Mouse (Mus musculus): ENCODE measurements around the gene Hmga1. TPM values are rescaled to one million over a fixed set of nuclear protein-coding genes. Genes with fewer than 3 reads are reported as not detected.

The Hmga1 gene
- polyA plus RNA-seq, 1 experiment from 2014 or later: 132 TPM

DNA sequence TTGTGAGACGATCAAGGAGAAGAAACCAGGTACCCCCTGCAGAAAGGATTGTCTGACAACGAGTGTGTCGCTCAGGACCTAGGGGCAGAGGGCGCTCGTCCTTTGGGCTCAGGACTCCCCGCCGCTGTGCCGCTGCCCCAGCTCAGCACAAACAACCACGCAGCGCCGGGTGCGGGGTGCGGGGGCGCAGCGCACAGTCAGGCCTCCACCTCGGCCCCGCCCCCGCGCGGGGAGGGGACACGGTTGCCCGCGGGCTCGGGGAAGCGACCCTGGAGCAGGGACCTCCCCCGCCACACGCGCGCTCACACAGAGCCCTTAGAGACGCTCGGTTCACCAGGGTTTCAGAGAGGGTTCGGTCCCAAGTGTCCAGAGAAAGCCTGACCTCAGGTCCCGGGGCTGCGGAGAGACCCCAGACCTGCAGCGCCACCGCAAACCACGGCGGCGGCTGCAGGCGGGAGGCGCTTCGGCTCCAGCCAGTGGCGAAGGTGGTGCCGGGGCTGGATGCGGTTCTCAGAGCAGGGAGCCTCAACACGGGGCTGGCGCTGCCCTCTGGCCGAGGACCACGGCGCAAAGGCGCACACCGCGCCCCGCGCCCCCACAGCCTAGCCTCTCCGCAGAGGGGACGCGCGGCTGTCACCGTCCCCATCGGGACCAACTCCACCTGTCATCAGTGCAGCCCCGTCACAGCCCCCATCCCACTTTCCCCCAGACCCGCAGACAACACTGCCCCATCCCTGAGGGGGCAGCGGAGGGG lies 44.3 kb upstream of the Hmga1 start:
- Histone ChIP-seq H3K27ac (ENCODE audit: low read depth, low read length) (peak overlapping the region; percentile 48; the same call in 1 of the 2 replicates), H3K4me1 (ENCODE audit: control insufficient read depth, insufficient read depth, low read length) (peaks cover 12% of the 10 kb centered on the region), H3K27me3 (replicated peaks; ENCODE audit: control insufficient read depth, insufficient read depth, low read length) (peaks cover 40% of the 10 kb centered on the region), H3K4me3 (ENCODE audit: low read depth, low read length) (peak overlapping the region; percentile 58), H3K9ac (ENCODE audit: low read length) (peak overlapping the region; percentile 72), H3K4me2 (ENCODE audit: low read length) (peak overlapping the region; percentile 97), H3K9me3 (replicated peaks; ENCODE audit: control insufficient read depth, low read length) (no peaks in the 10 kb centered on the region), H3K36me3 (ENCODE audit: control insufficient read depth, insufficient read depth, low read length) (no peaks in the 10 kb centered on the region)
- DNase-seq (ENCODE audit: low spot score) (peak; percentile 36), ATAC-seq (peak; percentile 49)
- WGBS: under 1% methylated on average over 61 of the region's 64 CpGs

DNA sequence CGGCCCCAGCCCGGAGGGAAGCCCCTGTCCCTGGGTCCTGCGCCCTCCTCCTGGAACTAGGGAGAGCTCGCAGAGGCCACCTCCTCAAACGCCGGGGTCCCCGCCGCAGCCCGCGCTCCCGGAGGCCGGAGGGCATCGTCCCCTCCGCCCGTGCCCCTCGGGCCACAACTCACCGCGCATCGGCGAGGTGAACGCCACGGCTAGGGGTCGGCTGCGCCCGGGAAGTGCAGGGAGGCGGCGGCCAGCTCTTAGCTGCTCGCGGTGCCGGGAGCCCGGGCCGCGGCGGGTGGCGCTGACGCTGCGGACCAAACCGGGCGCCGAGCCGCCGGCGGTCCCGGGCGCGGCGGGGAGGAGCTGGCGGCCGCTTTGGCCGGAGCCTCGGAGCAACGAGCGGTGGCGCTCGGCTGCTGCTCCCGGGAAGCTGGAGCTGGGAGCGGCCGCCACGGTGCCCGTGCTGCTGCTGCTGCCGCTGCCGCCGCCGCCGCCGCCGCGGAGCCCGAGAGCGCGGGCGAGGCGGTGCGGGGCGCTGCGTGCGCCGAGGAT lies 43.6 kb upstream of the Hmga1 start:
- under 1% methylated on average over 65 of the region's 78 CpGs for WGBS
- ATAC-seq: 0 out of 2 replicates have a peak, but pooled peaks have one; percentile 11
- Histone ChIP-seq H3K36me3 (ENCODE audit: control insufficient read depth, insufficient read depth, low read length) (no peaks in the 10 kb centered on the region), H3K27ac (ENCODE audit: low read depth, low read length) (no peak overlapping the region; the same call in 1 of the 2 replicates), H3K4me3 (ENCODE audit: low read depth, low read length) (peak overlapping the region; percentile 58), H3K9me3 (replicated peaks; ENCODE audit: control insufficient read depth, low read length) (no peaks in the 10 kb centered on the region), H3K4me2 (ENCODE audit: low read length) (peak overlapping the region; percentile 97), H3K9ac (ENCODE audit: low read length) (peak overlapping the region; percentile 72), H3K4me1 (ENCODE audit: control insufficient read depth, insufficient read depth, low read length) (peaks cover 12% of the 10 kb centered on the region), H3K27me3 (replicated peaks; ENCODE audit: control insufficient read depth, insufficient read depth, low read length) (peaks cover 40% of the 10 kb centered on the region)
- no peak for DNase-seq (ENCODE audit: low spot score)

DNA sequence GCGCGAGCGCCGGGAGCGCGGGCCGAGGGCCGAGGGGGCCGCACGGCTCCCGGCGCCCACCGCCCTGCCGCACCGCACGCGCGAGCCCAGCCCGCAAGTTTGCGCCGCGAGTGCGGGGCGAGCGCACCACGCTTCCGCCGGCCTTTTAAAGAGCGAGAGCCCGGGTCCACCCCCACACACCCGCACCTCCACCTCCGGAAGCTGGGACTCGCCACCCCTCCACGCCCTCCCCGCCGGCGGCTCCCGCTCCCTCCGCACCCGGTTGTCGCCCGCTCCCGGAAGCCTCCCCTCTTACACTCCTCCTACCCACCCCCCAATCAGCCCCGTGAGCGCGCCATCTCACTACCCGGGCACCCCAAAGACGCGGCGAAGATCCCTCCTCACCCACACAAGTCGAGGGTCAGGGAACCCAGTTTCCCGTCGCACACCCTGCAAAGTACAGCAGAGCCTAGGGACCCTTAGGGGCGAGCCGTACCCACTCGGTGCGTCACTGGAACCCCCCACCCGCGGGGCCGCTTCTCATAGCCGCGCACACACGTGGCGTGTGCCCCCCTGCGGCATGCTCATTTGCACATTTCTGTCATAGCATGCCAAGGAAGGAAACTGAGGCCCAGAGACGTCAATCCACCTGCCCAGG lies 42.9 kb upstream of the Hmga1 start:
- no peak overlapping the region for H3K27ac ChIP-seq (ENCODE audit: low read depth, low read length)
- H3K36me3 ChIP-seq (ENCODE audit: control insufficient read depth, insufficient read depth, low read length): no peaks in the 10 kb centered on the region
- H3K27me3 ChIP-seq (replicated peaks; ENCODE audit: control insufficient read depth, insufficient read depth, low read length): peaks cover 40% of the 10 kb centered on the region
- H3K4me3 ChIP-seq (ENCODE audit: low read depth, low read length): peak overlapping the region; percentile 58
- H3K9ac ChIP-seq (ENCODE audit: low read length): peak overlapping the region; percentile 72
- H3K4me2 ChIP-seq (ENCODE audit: low read length): peak overlapping the region; percentile 97
- H3K4me1 ChIP-seq (ENCODE audit: control insufficient read depth, insufficient read depth, low read length): peaks cover 12% of the 10 kb centered on the region
- H3K9me3 ChIP-seq (replicated peaks; ENCODE audit: control insufficient read depth, low read length): no peaks in the 10 kb centered on the region
- ATAC-seq (0 out of 2 replicates have a peak, but pooled peaks have one; percentile 19), DNase-seq (ENCODE audit: low spot score) (no peak)
- under 1% methylated on average over 37 of the region's 66 CpGs for WGBS

DNA sequence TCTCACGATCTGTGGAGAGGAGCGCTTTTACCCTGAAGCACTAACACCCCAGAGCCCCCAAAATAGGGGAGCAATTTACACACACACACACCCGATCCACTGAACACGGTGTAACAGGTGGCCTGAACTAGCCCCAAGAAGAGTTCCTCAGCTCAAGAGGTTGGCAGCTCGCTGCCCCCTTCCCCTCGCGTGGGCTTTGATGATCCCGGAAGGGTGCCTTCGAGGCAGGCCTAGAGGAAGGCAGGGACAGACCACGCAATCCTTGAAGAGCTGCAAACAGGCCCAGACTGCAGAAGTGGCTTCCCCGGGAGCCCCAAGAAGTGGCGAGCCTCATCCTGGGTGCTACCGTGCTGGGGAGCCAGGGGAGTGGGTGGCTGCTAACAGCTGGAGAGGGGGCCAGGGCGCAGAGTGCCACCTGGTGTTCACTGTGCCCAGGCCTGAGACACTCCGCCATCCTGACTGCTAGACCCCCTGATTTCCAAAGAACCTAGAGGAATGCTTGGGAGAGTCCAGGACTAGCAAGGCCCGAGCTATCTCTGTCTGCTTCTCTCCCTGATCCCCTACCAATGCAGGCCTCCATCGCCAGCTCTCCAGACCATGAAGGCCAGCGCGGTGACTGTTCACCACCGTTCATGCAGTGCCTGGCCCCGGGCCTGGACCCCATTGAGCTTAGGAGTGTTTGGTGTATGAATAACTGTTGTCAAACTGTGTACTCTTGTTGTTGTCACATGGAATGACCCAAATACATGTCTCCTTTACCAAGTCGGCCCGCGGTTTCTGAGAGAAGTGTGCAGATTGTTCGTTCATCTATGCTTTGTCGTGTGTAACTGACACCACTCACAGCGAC lies 42.2 kb upstream of the Hmga1 start:
- Histone ChIP-seq H3K27ac (ENCODE audit: low read depth, low read length) (no peak overlapping the region), H3K36me3 (ENCODE audit: control insufficient read depth, insufficient read depth, low read length) (no peaks in the 10 kb centered on the region), H3K4me2 (ENCODE audit: low read length) (peak overlapping the region; percentile 97), H3K4me3 (ENCODE audit: low read depth, low read length) (peak overlapping the region; percentile 58), H3K27me3 (replicated peaks; ENCODE audit: control insufficient read depth, insufficient read depth, low read length) (peaks cover 41% of the 10 kb centered on the region), H3K4me1 (ENCODE audit: control insufficient read depth, insufficient read depth, low read length) (peaks cover 15% of the 10 kb centered on the region), H3K9me3 (replicated peaks; ENCODE audit: control insufficient read depth, low read length) (no peaks in the 10 kb centered on the region), H3K9ac (ENCODE audit: low read length) (peak overlapping the region; percentile 29)
- WGBS: 28% methylated on average over 27 of the region's 27 CpGs
- peak; percentile 38 for DNase-seq (ENCODE audit: low spot score)
- ATAC-seq: peak; percentile 42; the same call in 1 of the 2 replicates

DNA sequence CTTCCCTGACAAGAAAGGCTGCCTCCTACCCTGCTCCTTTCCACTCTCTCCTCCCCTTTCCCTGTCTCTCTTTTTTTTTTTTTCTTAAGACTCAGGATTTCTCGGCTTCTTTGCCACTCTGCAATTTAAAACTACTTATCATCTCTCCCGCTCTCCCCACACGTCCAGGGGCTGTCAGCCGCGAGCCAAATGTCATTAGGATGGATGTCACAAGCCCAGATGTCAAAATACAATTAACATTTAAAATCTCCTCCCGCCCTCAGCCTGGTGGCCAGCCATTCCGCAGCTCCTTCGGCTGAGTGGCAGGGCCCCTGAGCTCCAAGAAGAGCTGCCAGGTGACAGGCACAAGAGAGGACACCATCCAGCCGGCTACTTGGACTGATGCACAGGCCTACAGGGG lies 38.0 kb upstream of the Hmga1 start:
- Histone ChIP-seq H3K9me3 (replicated peaks; ENCODE audit: control insufficient read depth, low read length) (no peaks in the 10 kb centered on the region), H3K4me1 (ENCODE audit: control insufficient read depth, insufficient read depth, low read length) (peaks cover 5% of the 10 kb centered on the region; the same call in 1 of the 2 replicates), H3K9ac (ENCODE audit: low read length) (no peak overlapping the region), H3K27me3 (replicated peaks; ENCODE audit: control insufficient read depth, insufficient read depth, low read length) (peaks cover 35% of the 10 kb centered on the region), H3K36me3 (ENCODE audit: control insufficient read depth, insufficient read depth, low read length) (no peaks in the 10 kb centered on the region), H3K27ac (ENCODE audit: low read depth, low read length) (no peak overlapping the region), H3K4me2 (ENCODE audit: low read length) (no peak overlapping the region), H3K4me3 (ENCODE audit: low read depth, low read length) (no peak overlapping the region)
- 8% methylated on average over 9 of the region's 9 CpGs for WGBS
- ATAC-seq: peak; percentile 47
- peak; percentile 45 for DNase-seq (ENCODE audit: low spot score)

DNA sequence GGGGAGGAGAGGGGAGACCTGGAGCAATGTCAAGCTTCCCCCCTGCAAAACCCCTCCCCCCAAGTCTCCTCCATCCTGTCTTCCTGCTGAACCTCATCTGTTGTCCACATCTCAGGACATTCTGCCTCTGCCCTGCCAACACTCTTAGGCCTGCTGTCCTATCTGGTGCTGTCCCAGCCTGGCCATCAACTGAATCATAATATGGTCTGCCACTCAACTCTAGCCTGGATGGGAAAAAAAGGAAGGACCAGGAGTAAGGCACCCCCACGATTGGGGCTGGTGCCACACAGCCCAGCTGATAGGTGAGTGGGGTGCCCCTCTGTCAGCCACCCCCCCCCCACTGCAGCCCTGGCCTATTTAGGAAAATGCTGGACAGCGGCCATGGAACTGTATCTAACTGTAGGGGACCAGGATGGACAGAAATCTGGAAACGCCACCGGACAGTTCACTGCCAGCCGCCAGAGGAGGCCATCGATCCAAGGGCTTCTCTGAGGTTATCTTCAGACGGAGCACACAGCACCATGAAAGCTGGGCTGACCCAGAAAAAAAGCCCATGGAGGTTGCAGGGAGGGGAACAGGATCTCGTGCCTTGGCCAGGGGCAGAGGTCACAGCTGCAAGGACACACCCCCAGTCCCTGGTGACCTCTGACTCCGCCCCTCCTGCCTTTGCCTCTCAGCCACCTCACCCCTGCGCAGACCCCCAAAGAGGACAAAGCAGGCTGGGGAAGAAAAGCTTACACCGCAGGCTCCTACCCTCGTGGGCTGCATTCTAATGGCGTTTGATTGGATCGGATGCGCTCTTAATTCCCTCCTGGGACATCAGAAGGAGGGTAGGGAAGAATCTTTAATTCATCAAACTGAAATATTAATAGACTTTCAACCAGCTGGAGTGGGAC lies 37.3 kb upstream of the Hmga1 start:
- Histone ChIP-seq H3K27ac (ENCODE audit: low read depth, low read length) (no peak overlapping the region), H3K4me3 (ENCODE audit: low read depth, low read length) (no peak overlapping the region), H3K4me2 (ENCODE audit: low read length) (no peak overlapping the region), H3K9me3 (replicated peaks; ENCODE audit: control insufficient read depth, low read length) (no peaks in the 10 kb centered on the region), H3K4me1 (ENCODE audit: control insufficient read depth, insufficient read depth, low read length) (0 out of 2 replicates have a peak, but pooled peaks cover 3% of the 10 kb centered on the region), H3K9ac (ENCODE audit: low read length) (no peak overlapping the region), H3K27me3 (replicated peaks; ENCODE audit: control insufficient read depth, insufficient read depth, low read length) (peaks cover 29% of the 10 kb centered on the region), H3K36me3 (ENCODE audit: control insufficient read depth, insufficient read depth, low read length) (no peaks in the 10 kb centered on the region)
- DNase-seq (ENCODE audit: low spot score) (no peak), ATAC-seq (no peak)
- 32% methylated on average over 15 of the region's 15 CpGs for WGBS

DNA sequence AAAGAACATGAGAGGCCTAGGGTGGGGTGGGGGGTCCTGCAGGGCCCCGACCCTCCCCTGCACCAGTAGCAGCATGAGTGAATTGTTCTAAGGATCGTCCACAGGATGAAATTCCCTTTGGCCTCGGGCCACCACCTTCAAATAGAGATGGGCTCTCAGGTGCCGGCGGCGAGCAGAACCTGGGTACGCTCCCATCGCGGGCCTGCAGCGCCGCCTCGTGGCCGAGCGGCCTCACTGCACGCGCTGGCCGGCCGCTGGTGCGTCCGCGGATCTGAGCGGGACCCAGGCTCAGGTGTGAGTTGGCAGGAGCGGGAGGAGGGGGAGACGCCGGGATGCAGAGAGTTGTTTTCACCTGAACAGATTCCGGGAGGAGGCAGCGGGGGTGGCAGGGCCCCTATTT lies 35.7 kb upstream of the Hmga1 start:
- H3K36me3 ChIP-seq (ENCODE audit: control insufficient read depth, insufficient read depth, low read length): no peaks in the 10 kb centered on the region
- H3K9ac ChIP-seq (ENCODE audit: low read length): no peak overlapping the region
- DNase-seq (ENCODE audit: low spot score) (peak; percentile 66), ATAC-seq (peak; percentile 56; the same call in 1 of the 2 replicates)
- no peaks in the 10 kb centered on the region for H3K9me3 ChIP-seq (replicated peaks; ENCODE audit: control insufficient read depth, low read length)
- 0 out of 2 replicates have a peak, but pooled peaks cover 3% of the 10 kb centered on the region for H3K4me1 ChIP-seq (ENCODE audit: control insufficient read depth, insufficient read depth, low read length)
- H3K27me3 ChIP-seq (replicated peaks; ENCODE audit: control insufficient read depth, insufficient read depth, low read length): peaks cover 17% of the 10 kb centered on the region
- no peak overlapping the region for H3K27ac ChIP-seq (ENCODE audit: low read depth, low read length)
- H3K4me2 ChIP-seq (ENCODE audit: low read length): peak overlapping the region; percentile 28; the same call in 1 of the 2 replicates
- no peak overlapping the region for H3K4me3 ChIP-seq (ENCODE audit: low read depth, low read length)
- under 1% methylated on average over 27 of the region's 27 CpGs for WGBS

Measured in forebrain, embryonic 14.5 days (tissue).